Mouse (Mus musculus) stomach, embryonic 16.5 days (tissue): ENCODE measurements around the gene Aunip. TPM values are rescaled to one million over a fixed set of nuclear protein-coding genes. Genes with fewer than 3 reads are reported as not detected.
A peak's percentile ranks its signal among the peaks of the same experiment; 100 is the strongest.

Experiments
- ATAC-seq: fragments of 200-750 bp; cut with Nextera tagmentation; 2 replicates; pipeline ENCODE4 v1.8.0; 2017; ENCODE audit warnings: moderate number of reproducible peaks, moderate TSS enrichment; ENCODE audit not compliant: insufficient read depth, low FRiP score
- H3K27ac ChIP-seq: fragments of 300-500 bp; sonication (generic); 2 replicates; pipeline ENCODE4 v1.5.1; 2014; ENCODE audit warnings: low read length
- H3K27me3 ChIP-seq: fragments of 300-500 bp; sonication (generic); 2 replicates; pipeline ENCODE4 v1.6.1; 2014; ENCODE audit warnings: low read length, control low read depth, mixed read lengths; ENCODE audit not compliant: control insufficient read depth, insufficient read depth
- H3K36me3 ChIP-seq: fragments of 300-500 bp; sonication (generic); 2 replicates; pipeline ENCODE4 v1.6.1; 2014; ENCODE audit warnings: low read length; ENCODE audit not compliant: control insufficient read depth, insufficient read depth
- H3K4me1 ChIP-seq: fragments of 300-500 bp; sonication (generic); 2 replicates; pipeline ENCODE4 v1.6.1; 2014; ENCODE audit warnings: low read length, control low read depth, mixed read lengths; ENCODE audit not compliant: control insufficient read depth, insufficient read depth
- H3K4me2 ChIP-seq: fragments of 300-500 bp; sonication (generic); 2 replicates; pipeline ENCODE4 v1.6.1; 2014; ENCODE audit warnings: low read depth, low read length, mixed read lengths
- H3K4me3 ChIP-seq: fragments of 300-500 bp; sonication (generic); replicated peaks from 2 replicates; pipeline ENCODE4 v1.5.1; 2014; ENCODE audit warnings: mild to moderate bottlenecking, low read length
- H3K9ac ChIP-seq: fragments of 300-500 bp; sonication (generic); 2 replicates; pipeline ENCODE4 v1.6.1; 2014; ENCODE audit warnings: low read length
- H3K9me3 ChIP-seq: fragments of 300-500 bp; sonication (generic); replicated peaks from 2 replicates; pipeline ENCODE4 v1.6.1; 2016; ENCODE audit warnings: low read length, control low read depth; ENCODE audit not compliant: control insufficient read depth
- WGBS: fragments of 180-500 bp; shearing (Covaris S2); extraction: QIAGEN DNeasy Blood & Tissue Kit; methylation state at CpG from one replicate; pipeline ENCODE4 v1.1.7; 2014; 5-methylcytosine and 5-hydroxymethylcytosine counted together
- polyA plus RNA-seq: library from polyadenylated mRNA; unstranded; fragments of >200 nt; fragmentation: Nextera tagmentation; extraction: Ambion mirVana; gene quantifications from 2 replicates; pipeline ENCODE4 v1.2.1, GENCODE M21; 2015

Aunip gene
- polyA plus RNA-seq, 1 experiment from 2014 or later = 11.8 TPM

- Histone ChIP-seq H3K4me1 (peaks cover 5% of the 10 kb centered on the region), H3K4me3 (peak overlapping the region; percentile 94), H3K27me3 (no peaks in the 10 kb centered on the region), H3K27ac (no peak overlapping the region), H3K9ac (peak overlapping the region; percentile 48), H3K9me3 (no peaks in the 10 kb centered on the region), H3K36me3 (peaks cover 15% of the 10 kb centered on the region), H3K4me2 (peak overlapping the region; percentile 98)
- no peak for ATAC-seq
- WGBS = 54% methylated on average over 3 of the region's 3 CpGs
These were observed 40.8 kb upstream of the Aunip start for GRCm38 (mm10) chr4:134469985-134470384.

GRCm38 (mm10) chr4:134471469-134471868, 39.3 kb upstream of the Aunip start:
- Histone ChIP-seq H3K27ac (no peak overlapping the region), H3K4me2 (no peak overlapping the region), H3K4me3 (no peak overlapping the region), H3K9me3 (no peaks in the 10 kb centered on the region), H3K9ac (no peak overlapping the region), H3K4me1 (peaks cover 5% of the 10 kb centered on the region), H3K36me3 (peaks cover 15% of the 10 kb centered on the region), H3K27me3 (no peaks in the 10 kb centered on the region)
- no peak for ATAC-seq

- no peak for ATAC-seq
- Histone ChIP-seq H3K4me3 (no peak overlapping the region), H3K9me3 (no peaks in the 10 kb centered on the region), H3K4me1 (peaks cover 5% of the 10 kb centered on the region), H3K27me3 (no peaks in the 10 kb centered on the region), H3K4me2 (no peak overlapping the region), H3K36me3 (peaks cover 15% of the 10 kb centered on the region), H3K27ac (no peak overlapping the region), H3K9ac (no peak overlapping the region)
- WGBS = 73% methylated on average over 4 of the region's 4 CpGs
These were observed 37.0 kb upstream of the Aunip start for GRCm38 (mm10) chr4:134473764-134474163.

- no peak for ATAC-seq
- no peaks in the 10 kb centered on the region for H3K9me3 ChIP-seq
- H3K4me2 ChIP-seq = no peak overlapping the region
- no peak overlapping the region for H3K4me3 ChIP-seq
- WGBS = 76% methylated on average over 8 of the region's 8 CpGs
- no peak overlapping the region for H3K27ac ChIP-seq
- H3K36me3 ChIP-seq = peaks cover 15% of the 10 kb centered on the region
- no peaks in the 10 kb centered on the region for H3K27me3 ChIP-seq
- peaks cover 5% of the 10 kb centered on the region for H3K4me1 ChIP-seq
- H3K9ac ChIP-seq = no peak overlapping the region
These were observed 36.6 kb upstream of the Aunip start for GRCm38 (mm10) chr4:134474240-134474639.

GRCm38 (mm10) chr4:134476899-134477298, 33.9 kb upstream of the Aunip start:
- Histone ChIP-seq H3K27me3 (no peaks in the 10 kb centered on the region), H3K4me2 (no peak overlapping the region), H3K4me1 (no peaks in the 10 kb centered on the region), H3K9me3 (no peaks in the 10 kb centered on the region), H3K9ac (no peak overlapping the region), H3K27ac (no peak overlapping the region), H3K36me3 (peaks cover 6% of the 10 kb centered on the region), H3K4me3 (no peak overlapping the region)
- ATAC-seq = no peak
- 86% methylated on average over 8 of the region's 8 CpGs for WGBS

GRCm38 (mm10) chr4:134478031-134478430, 32.8 kb upstream of the Aunip start:
- H3K27ac ChIP-seq = no peak overlapping the region
- WGBS = 8% methylated on average over 9 of the region's 9 CpGs
- no peaks in the 10 kb centered on the region for H3K27me3 ChIP-seq
- no peaks in the 10 kb centered on the region for H3K4me1 ChIP-seq
- peaks cover 3% of the 10 kb centered on the region; the same call in 1 of the 2 replicates for H3K36me3 ChIP-seq
- H3K4me2 ChIP-seq = no peak overlapping the region
- H3K9ac ChIP-seq = 0 out of 2 replicates have a peak overlapping the region, but pooled peaks have one; percentile 49
- ATAC-seq = peak; percentile 74; the same call in 1 of the 2 replicates
- H3K4me3 ChIP-seq = no peak overlapping the region
- H3K9me3 ChIP-seq = no peaks in the 10 kb centered on the region

GRCm38 (mm10) chr4:134479839-134480238, 31.0 kb upstream of the Aunip start:
- no peak overlapping the region for H3K4me3 ChIP-seq
- no peaks in the 10 kb centered on the region for H3K27me3 ChIP-seq
- H3K4me2 ChIP-seq = no peak overlapping the region
- H3K27ac ChIP-seq = no peak overlapping the region
- H3K36me3 ChIP-seq = no peaks in the 10 kb centered on the region
- H3K9ac ChIP-seq = no peak overlapping the region
- WGBS = 86% methylated on average over 4 of the region's 4 CpGs
- no peak for ATAC-seq
- H3K9me3 ChIP-seq = no peaks in the 10 kb centered on the region
- no peaks in the 10 kb centered on the region for H3K4me1 ChIP-seq

GRCm38 (mm10) chr4:134480864-134481263, 29.9 kb upstream of the Aunip start:
- Histone ChIP-seq H3K4me2 (no peak overlapping the region), H3K36me3 (no peaks in the 10 kb centered on the region), H3K27me3 (no peaks in the 10 kb centered on the region), H3K9me3 (no peaks in the 10 kb centered on the region), H3K9ac (no peak overlapping the region), H3K4me1 (no peaks in the 10 kb centered on the region), H3K27ac (no peak overlapping the region), H3K4me3 (no peak overlapping the region)
- ATAC-seq = peak; percentile 59; the same call in 1 of the 2 replicates
- 22% methylated on average over 6 of the region's 6 CpGs for WGBS

GRCm38 (mm10) chr4:134481270-134481669, 29.5 kb upstream of the Aunip start:
- Histone ChIP-seq H3K4me1 (no peaks in the 10 kb centered on the region), H3K36me3 (no peaks in the 10 kb centered on the region), H3K4me3 (no peak overlapping the region), H3K27ac (peak overlapping the region; percentile 34; the same call in 1 of the 2 replicates), H3K9me3 (no peaks in the 10 kb centered on the region), H3K27me3 (no peaks in the 10 kb centered on the region), H3K9ac (no peak overlapping the region), H3K4me2 (no peak overlapping the region)
- ATAC-seq = no peak
- 56% methylated on average over 6 of the region's 6 CpGs for WGBS
